Mouse (Mus musculus): ENCODE measurements around the gene D17H6S53E. TPM values are rescaled to one million over a fixed set of nuclear protein-coding genes. Genes with fewer than 3 reads are reported as not detected.

D17H6S53E gene
- 22.3 and 135 TPM in 2 replicates for total RNA-seq (2014; rRNA removed; ENCODE audit: low replicate concordance)
- 16.4 and 17.3 TPM in 2 replicates for polyA plus RNA-seq (2015; fragmentation: Nextera tagmentation; extraction: Ambion mirVana)

GRCm38 (mm10) chr17:35126206-35126611 lies at the start of gene D17H6S53E:
Gene D17H6S53E (plus strand): TSS chr17:35126373.
- Histone ChIP-seq H3K4me1 (ENCODE audit: control insufficient read depth, insufficient read depth) (peaks cover 20% of the 10 kb centered on the region), H3K36me3 (replicated peaks; ENCODE audit: control insufficient read depth, insufficient read depth, low read length) (peaks cover 21% of the 10 kb centered on the region), H3K4me2 (ENCODE audit: low read depth, low read length) (peak within 1 kb of the TSS; percentile 68), H3K9me3 (replicated peaks; ENCODE audit: control insufficient read depth, low read length) (no peaks in the 10 kb centered on the region), H3K4me3 (ENCODE audit: low read depth, low read length) (peak within 1 kb of the TSS; percentile 64), H3K27ac (ENCODE audit: low read depth) (peak within 1 kb of the TSS; percentile 89), H3K27me3 (ENCODE audit: control insufficient read depth, insufficient read depth, low read length) (no peaks in the 10 kb centered on the region), H3K9ac (replicated peaks; ENCODE audit: low read depth, low read length) (peak within 1 kb of the TSS; percentile 76)
- under 1% methylated on average over 36 of the region's 36 CpGs for WGBS
- TF ChIP-seq CTCF (IDR thresholded peaks at IDR 0.05; ENCODE audit: low read depth) = no peak
- no peak for TF ChIP-seq EP300 (IDR thresholded peaks at IDR 0.05; ENCODE audit: low read depth)
- ATAC-seq (ENCODE audit: insufficient read depth, low read depth) (peak; percentile 51), DNase-seq (ENCODE audit: low spot score) (peak; percentile 55)

DNA sequence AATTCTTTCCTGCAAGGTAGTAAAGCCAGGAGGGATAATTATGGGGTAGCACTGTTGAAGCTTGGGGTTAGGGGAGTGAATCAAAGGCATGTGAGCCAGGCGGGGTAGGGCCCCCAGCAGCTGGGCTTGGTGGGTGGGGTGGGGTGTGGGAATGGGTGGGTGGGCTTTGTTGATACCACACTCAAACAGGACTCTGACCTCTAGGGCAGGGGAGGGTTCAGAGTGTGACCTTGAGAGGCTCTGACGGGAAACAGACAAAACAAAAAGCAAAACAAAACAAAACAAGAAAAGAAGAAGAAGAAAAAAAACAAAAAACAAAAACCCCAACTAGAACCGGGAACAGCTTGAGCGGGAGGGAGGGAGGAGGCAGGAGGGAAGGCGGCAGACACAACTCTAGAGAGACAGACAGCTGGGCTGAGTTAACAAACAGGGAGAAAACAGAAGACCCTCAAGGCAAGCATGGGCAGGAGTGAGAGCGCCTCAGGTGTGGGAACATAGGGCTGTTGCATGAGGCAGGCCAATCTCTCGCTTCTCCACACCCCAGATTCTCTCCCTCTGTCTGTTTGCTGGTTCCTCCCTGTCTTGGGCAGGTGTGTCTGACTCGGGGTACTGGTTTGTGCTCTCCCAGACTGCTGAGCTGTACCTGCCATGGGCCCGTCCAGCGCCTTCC lies 49.5 kb upstream of the D17H6S53E start, which contains the start of gene Ly6g6e:
TSS of gene Ly6g6e (plus strand) at position 396 of the 670 bp plus-strand sequence.
- peak within 1 kb of the TSS; percentile 51 for H3K9ac ChIP-seq (replicated peaks; ENCODE audit: low read depth, low read length)
- no peaks in the 10 kb centered on the region for H3K36me3 ChIP-seq (replicated peaks; ENCODE audit: control insufficient read depth, insufficient read depth, low read length)
- no peak within 1 kb of the TSS for H3K27ac ChIP-seq (ENCODE audit: low read depth)
- no peak for ATAC-seq (ENCODE audit: insufficient read depth, low read depth)
- WGBS = 50% methylated on average over 10 of the region's 10 CpGs
- no peaks in the 10 kb centered on the region; the same call in 1 of the 2 replicates for H3K27me3 ChIP-seq (ENCODE audit: control insufficient read depth, insufficient read depth, low read length)
- peak within 1 kb of the TSS; percentile 36 for H3K4me3 ChIP-seq (ENCODE audit: low read depth, low read length)
- H3K9me3 ChIP-seq (replicated peaks; ENCODE audit: control insufficient read depth, low read length) = no peaks in the 10 kb centered on the region
- TF ChIP-seq EP300 (IDR thresholded peaks at IDR 0.05; ENCODE audit: low read depth) = no peak
- no peak for TF ChIP-seq CTCF (IDR thresholded peaks at IDR 0.05; ENCODE audit: low read depth)
- peak within 1 kb of the TSS; percentile 58 for H3K4me2 ChIP-seq (ENCODE audit: low read depth, low read length)
- H3K4me1 ChIP-seq (ENCODE audit: control insufficient read depth, insufficient read depth) = peaks cover 15% of the 10 kb centered on the region; the same call in 1 of the 2 replicates
- no peak for DNase-seq (ENCODE audit: low spot score)

GRCm38 (mm10) chr17:35077285-35077684 lies 48.9 kb upstream of the D17H6S53E start:
- DNase-seq (ENCODE audit: low spot score) = no peak
- peak overlapping the region; percentile 36 for H3K4me3 ChIP-seq (ENCODE audit: low read depth, low read length)
- TF ChIP-seq EP300 (IDR thresholded peaks at IDR 0.05; ENCODE audit: low read depth) (no peak), CTCF (IDR thresholded peaks at IDR 0.05; ENCODE audit: low read depth) (no peak)
- H3K4me1 ChIP-seq (ENCODE audit: control insufficient read depth, insufficient read depth) = peaks cover 15% of the 10 kb centered on the region; the same call in 1 of the 2 replicates
- no peak for ATAC-seq (ENCODE audit: insufficient read depth, low read depth)
- 37% methylated on average over 2 of the region's 2 CpGs for WGBS
- H3K9ac ChIP-seq (replicated peaks; ENCODE audit: low read depth, low read length) = no peak overlapping the region; the same call in 1 of the 2 replicates
- H3K27ac ChIP-seq (ENCODE audit: low read depth) = no peak overlapping the region
- H3K27me3 ChIP-seq (ENCODE audit: control insufficient read depth, insufficient read depth, low read length) = no peaks in the 10 kb centered on the region; the same call in 1 of the 2 replicates
- no peaks in the 10 kb centered on the region for H3K9me3 ChIP-seq (replicated peaks; ENCODE audit: control insufficient read depth, low read length)
- H3K36me3 ChIP-seq (replicated peaks; ENCODE audit: control insufficient read depth, insufficient read depth, low read length) = no peaks in the 10 kb centered on the region
- H3K4me2 ChIP-seq (ENCODE audit: low read depth, low read length) = peak overlapping the region; percentile 58

DNA sequence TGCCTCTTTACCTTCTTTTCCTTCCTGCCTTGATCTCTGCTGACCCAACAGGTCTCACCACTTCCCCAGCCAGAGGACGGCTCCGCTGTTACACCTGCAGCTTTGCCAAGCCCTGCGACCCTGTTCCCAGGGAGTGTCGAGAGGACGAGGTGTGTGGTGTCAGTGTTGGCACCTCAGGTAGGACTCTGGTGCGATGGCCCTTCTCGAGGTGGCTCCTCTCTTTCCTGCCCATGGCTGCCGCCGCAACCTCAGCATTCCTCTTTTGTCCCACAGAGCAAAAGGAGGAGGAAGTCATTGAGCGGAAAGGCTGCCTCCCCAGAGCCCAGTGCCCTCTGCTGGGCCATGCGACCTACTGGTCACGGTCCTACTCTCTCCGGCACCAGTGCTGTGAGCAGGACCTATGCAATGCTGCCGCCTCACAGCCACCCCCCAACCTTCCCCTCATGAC lies 48.4 kb upstream of the D17H6S53E start, which contains the start of gene Ly6g6d:
TSS of gene Ly6g6d (minus strand) at position 280 of the 448 bp plus-strand sequence.
- WGBS = 11% methylated on average over 14 of the region's 14 CpGs
- TF ChIP-seq EP300 (IDR thresholded peaks at IDR 0.05; ENCODE audit: low read depth) (no peak), CTCF (IDR thresholded peaks at IDR 0.05; ENCODE audit: low read depth) (peak; percentile 62)
- Histone ChIP-seq H3K9ac (replicated peaks; ENCODE audit: low read depth, low read length) (peak within 1 kb of the TSS; percentile 51), H3K4me2 (ENCODE audit: low read depth, low read length) (peak within 1 kb of the TSS; percentile 58), H3K27ac (ENCODE audit: low read depth) (no peak within 1 kb of the TSS), H3K4me3 (ENCODE audit: low read depth, low read length) (peak within 1 kb of the TSS; percentile 36), H3K9me3 (replicated peaks; ENCODE audit: control insufficient read depth, low read length) (no peaks in the 10 kb centered on the region), H3K4me1 (ENCODE audit: control insufficient read depth, insufficient read depth) (peaks cover 15% of the 10 kb centered on the region; the same call in 1 of the 2 replicates), H3K36me3 (replicated peaks; ENCODE audit: control insufficient read depth, insufficient read depth, low read length) (no peaks in the 10 kb centered on the region), H3K27me3 (ENCODE audit: control insufficient read depth, insufficient read depth, low read length) (no peaks in the 10 kb centered on the region; the same call in 1 of the 2 replicates)
- DNase-seq (ENCODE audit: low spot score) = peak; percentile 73
- ATAC-seq (ENCODE audit: insufficient read depth, low read depth) = peak; percentile 82

DNA sequence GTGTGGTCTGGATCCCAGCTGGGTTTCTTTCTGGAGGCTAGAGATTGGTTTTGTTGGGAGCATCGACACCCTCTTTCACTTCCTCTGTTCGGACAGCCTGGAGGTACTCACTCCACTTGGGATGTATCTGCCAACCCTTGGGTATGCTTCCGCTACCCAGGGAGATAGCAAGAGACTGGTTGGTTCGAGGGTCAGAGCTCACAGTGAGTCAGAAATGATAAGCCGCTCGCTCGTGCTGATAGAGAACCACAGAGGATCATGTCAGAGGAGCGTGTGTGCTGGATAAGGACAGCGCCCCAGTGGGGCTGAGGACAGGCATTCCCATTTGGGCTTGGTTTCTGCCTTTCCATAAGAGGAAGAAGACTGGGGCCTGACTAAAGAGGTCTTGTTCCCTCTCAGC lies 46.4 kb upstream of the D17H6S53E start:
- ATAC-seq (ENCODE audit: insufficient read depth, low read depth) (0 out of 2 replicates have a peak, but pooled peaks have one; percentile 24), DNase-seq (ENCODE audit: low spot score) (no peak)
- TF ChIP-seq EP300 (IDR thresholded peaks at IDR 0.05; ENCODE audit: low read depth) = no peak
- TF ChIP-seq CTCF (IDR thresholded peaks at IDR 0.05; ENCODE audit: low read depth) = peak; percentile 18; the same call in 1 of the 2 replicates
- Histone ChIP-seq H3K9ac (replicated peaks; ENCODE audit: low read depth, low read length) (no peak overlapping the region), H3K4me2 (ENCODE audit: low read depth, low read length) (peak overlapping the region; percentile 42), H3K4me1 (ENCODE audit: control insufficient read depth, insufficient read depth) (peaks cover 15% of the 10 kb centered on the region; the same call in 1 of the 2 replicates), H3K27ac (ENCODE audit: low read depth) (no peak overlapping the region), H3K27me3 (ENCODE audit: control insufficient read depth, insufficient read depth, low read length) (no peaks in the 10 kb centered on the region; the same call in 1 of the 2 replicates), H3K36me3 (replicated peaks; ENCODE audit: control insufficient read depth, insufficient read depth, low read length) (no peaks in the 10 kb centered on the region), H3K4me3 (ENCODE audit: low read depth, low read length) (no peak overlapping the region), H3K9me3 (replicated peaks; ENCODE audit: control insufficient read depth, low read length) (no peaks in the 10 kb centered on the region)
- 10% methylated on average over 9 of the region's 9 CpGs for WGBS

Measured in heart, postnatal 0 days (tissue).